Mouse (Mus musculus) gastrocnemius, adult 2 months (tissue): ENCODE data around the gene Gm37240. TPM values are rescaled to one million over a fixed set of nuclear protein-coding genes. Genes with fewer than 3 reads are reported as not detected.
A peak's percentile ranks its signal among the peaks of the same experiment; 100 is the strongest.

ENCODE experiments used
- DNase-seq: peaks from one replicate; pipeline ENCODE4 v3.0.0; 2022
- H3K27ac ChIP-seq: fragments of 200-600 bp; 2 replicates; pipeline ENCODE4 v1.8.1; 2022; ENCODE audit warnings: mild to moderate bottlenecking
- H3K4me3 ChIP-seq: fragments of 200-600 bp; 2 replicates; pipeline ENCODE4 v1.8.1; 2022; ENCODE audit warnings: mild to moderate bottlenecking, moderate library complexity
- CTCF ChIP-seq: fragments of 200-600 bp; IDR thresholded peaks from 2 replicates; pipeline ENCODE4 v1.8.1; 2022; ENCODE audit warnings: antibody characterized with exemption, mild to moderate bottlenecking, moderate library complexity
- intact Hi-C: fragments of 180-260 bp; cut with DNase I; formaldehyde crosslinking; loops from one replicate; pipeline ENCODE4 v1.15.1; 2025
- total RNA-seq, 2 experiments: library from RNA; stranded (reverse); gene quantifications; 2 replicates each; pipeline ENCODE4 v1.2.3; 2021

Gene Gm37240
- total RNA-seq, 2 experiments from 2014 or later = 34.5 to 37.4 TPM

DNA sequence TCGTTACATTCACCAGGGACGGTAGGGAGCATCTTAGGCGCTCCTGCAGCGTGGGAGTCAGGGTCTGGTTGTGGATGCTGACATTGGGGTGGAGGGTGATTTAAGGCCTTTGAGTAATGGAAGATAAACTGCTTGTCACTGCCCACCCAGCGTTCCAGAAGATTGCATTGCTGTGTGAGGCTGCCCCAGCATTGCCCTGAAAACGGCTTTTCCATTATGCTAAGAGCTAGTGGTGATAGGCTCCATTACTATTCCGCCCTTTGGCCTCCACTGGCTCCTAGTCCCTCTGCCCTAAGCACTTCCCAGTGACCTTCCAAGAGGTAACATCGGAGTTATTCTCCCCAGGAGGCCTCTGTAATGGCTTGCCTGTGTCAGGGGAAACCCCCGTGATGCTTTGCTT is 683.7 kb downstream of the Gm37240 start:
- no peak for DNase-seq
- no peak for TF ChIP-seq CTCF
- H3K27ac ChIP-seq = no peak overlapping the region
- intact Hi-C loops = no loop called here
- H3K4me3 ChIP-seq = no peak overlapping the region

DNA sequence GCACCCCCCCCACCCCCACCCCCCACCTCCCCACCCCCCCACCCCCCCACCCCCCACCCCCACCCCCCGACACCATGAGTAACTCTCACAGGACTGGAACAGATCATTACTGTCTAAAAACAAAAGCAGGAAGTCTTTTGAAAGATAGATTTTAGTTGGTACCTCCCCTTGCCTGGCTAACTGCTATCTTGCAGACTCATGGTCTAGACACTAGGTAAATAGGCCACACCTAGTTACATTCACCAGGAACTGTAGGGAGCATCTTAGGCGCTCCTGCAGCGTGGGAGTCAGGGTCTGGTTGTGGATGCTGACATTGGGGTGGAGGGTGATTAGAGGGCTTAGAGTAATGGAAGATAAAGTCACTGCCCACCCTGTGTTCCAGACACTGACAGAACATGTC is 684.6 kb downstream of the Gm37240 start:
- intact Hi-C loops = no loop called here
- no peak for DNase-seq
- TF ChIP-seq CTCF = no peak
- Histone ChIP-seq H3K27ac (no peak overlapping the region), H3K4me3 (no peak overlapping the region)

DNA sequence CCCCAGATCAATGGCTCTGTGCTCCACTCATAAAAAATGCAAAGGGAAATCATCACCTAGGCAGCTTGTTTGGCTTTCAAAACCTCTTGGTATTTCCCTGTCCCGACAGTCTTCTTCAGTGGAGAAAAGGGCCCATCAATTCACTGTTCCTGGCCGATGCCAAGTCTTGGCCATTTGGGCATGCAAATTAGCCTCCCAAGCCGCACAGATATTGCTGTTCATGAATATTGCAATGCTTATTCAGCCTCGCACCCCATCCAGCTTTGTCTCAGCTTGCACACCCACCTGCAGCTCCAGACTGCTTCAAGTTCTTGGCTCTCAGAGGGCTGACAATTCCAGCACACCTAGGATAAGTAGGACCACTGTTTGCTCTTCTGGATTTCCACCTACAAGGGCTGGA is 685.5 kb downstream of the Gm37240 start:
- DNase-seq = no peak
- Histone ChIP-seq H3K27ac (no peak overlapping the region), H3K4me3 (no peak overlapping the region)
- TF ChIP-seq CTCF = no peak
- intact Hi-C loops = no loop called here

DNA sequence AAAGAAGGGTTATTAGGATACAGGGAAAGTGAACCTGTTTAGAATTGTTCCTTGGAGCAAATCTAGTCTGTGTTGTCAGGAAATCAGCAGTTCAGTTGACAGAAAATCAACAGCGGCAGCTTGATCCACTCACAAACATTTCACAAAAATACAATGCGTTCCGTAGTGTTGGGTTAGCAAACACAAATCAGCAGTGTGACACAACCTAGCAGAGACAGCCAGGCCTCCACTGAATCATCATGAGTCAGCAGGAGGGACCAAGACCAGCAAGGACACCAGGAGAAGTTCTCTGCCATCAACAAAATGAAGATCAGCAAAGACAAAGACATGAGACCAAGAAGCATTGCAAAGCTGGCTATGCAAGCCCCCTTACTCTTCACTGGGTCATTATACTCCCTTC is 688.8 kb downstream of the Gm37240 start:
- intact Hi-C loops = no loop called here

DNA sequence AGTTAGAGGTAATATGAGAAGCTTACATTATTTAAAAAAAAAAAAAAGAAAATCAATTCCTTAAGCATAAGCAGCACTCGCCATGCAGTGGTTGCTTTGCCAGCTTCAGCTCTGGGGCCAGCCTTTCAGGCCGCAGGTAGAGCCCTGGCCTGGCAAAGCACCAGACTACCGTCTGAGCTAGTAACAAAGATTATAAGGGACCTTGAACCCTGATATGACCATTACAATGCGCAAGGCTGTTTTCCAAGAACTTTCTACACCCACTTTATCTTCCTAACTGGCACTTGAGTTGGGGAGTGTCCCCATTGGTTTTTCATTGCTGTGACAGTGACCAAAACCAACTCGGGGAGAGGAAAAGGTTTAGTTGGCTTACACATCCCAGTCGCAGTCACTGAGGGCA is 690.2 kb downstream of the Gm37240 start:
- DNase-seq = no peak
- Histone ChIP-seq H3K4me3 (no peak overlapping the region), H3K27ac (no peak overlapping the region)
- no peak for TF ChIP-seq CTCF
- intact Hi-C loops = no loop called here

More for the DNA sequence above, 688.8 kb downstream of the Gm37240 start:
- no peak overlapping the region for H3K27ac ChIP-seq
- no peak for DNase-seq
- no peak for TF ChIP-seq CTCF
- H3K4me3 ChIP-seq = no peak overlapping the region

DNA sequence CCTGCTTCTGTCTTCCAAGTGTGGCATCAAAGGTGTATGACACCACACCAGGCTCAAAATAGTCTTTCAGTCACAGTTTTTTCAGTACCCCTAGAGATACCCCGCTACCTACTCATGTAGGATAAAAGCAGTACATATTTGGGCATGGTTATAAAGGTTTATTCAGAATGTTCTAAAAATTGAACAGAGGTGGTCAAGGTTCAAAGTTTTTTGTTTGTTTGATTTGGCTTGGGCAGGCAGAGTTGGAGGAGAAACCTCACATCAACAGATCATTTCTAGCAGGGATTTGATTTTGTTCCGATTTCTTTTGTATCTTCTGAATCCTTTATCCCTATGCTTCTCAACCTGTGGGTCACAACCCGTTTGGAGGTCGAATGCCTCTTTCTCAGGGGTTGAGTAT is 690.7 kb downstream of the Gm37240 start:
- no peak for TF ChIP-seq CTCF

DNA sequence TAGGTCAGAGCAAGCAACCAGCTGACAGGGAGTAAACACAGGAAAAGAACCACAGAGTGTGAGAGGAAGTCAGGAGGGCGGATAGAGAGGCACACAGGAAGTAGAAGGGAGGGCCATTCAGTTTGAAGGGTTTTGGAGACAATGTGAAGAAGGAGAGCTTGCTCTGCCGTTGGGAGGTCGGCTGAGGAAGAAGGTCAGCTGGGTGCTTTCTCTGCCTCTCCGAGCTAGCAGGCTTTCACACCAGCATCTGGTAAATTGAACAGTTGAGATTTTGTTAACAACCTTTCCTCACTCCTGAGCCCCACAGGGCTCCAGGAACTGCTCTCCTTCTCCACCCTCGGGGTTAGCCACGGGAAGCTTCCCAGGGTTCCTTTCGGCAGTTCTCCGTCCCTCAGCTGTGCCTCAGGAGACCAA is 692.2 kb downstream of the Gm37240 start:
- intact Hi-C loops = no loop called here
- Histone ChIP-seq H3K27ac (peak overlapping the region; percentile 67), H3K4me3 (peak overlapping the region; percentile 55)
- no peak for TF ChIP-seq CTCF
- no peak for DNase-seq

More for the DNA sequence above, 690.7 kb downstream of the Gm37240 start:
- Histone ChIP-seq H3K27ac (no peak overlapping the region), H3K4me3 (no peak overlapping the region)
- intact Hi-C loops = no loop called here
- DNase-seq = no peak

DNA sequence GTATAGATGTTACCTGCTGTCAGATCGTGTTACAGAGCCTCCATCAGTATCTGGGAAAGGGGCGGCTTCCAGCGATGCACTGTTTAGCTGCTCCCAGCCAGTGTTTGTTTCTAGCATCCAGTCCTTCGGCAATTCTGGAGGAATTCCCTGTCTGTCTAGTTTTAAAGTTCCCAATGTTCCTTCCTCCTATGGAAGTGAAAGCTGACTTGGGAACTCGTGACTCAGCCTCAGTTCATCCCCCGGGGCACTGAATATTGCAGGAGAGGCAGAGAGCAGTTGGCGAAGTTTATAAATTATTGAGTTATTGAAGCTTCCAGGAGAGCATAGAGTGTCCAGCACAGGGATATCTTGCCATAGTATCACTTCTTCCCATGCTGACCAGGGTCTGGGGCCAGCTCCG is 697.5 kb downstream of the Gm37240 start:
- no peak for DNase-seq
- TF ChIP-seq CTCF = no peak
- intact Hi-C loops = no loop called here

DNA sequence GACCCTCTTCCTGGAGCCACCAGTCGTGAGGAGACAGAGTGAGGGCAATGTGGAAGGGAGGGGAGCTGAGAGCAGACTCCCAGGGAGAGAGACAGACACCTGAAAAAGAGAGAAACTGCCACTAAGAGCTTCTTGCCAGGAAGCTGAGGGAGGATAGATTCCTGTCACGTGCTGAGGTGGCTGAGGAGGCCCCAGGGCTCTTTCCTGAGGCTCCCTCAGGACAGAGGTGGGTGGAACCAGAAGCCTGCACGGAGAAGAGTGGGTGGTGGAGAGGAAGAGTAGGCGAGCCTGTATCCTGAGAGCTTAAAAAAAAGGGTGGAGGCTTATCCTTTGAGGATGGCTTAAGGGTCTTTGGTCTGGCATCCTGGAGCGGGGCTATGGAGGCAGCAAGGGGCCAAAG is 699.0 kb downstream of the Gm37240 start:
- Histone ChIP-seq H3K27ac (no peak overlapping the region), H3K4me3 (no peak overlapping the region)
- intact Hi-C loops = no loop called here
- DNase-seq = no peak
- no peak for TF ChIP-seq CTCF

More for the DNA sequence above, 697.5 kb downstream of the Gm37240 start:
- H3K4me3 ChIP-seq = no peak overlapping the region
- no peak overlapping the region for H3K27ac ChIP-seq

DNA sequence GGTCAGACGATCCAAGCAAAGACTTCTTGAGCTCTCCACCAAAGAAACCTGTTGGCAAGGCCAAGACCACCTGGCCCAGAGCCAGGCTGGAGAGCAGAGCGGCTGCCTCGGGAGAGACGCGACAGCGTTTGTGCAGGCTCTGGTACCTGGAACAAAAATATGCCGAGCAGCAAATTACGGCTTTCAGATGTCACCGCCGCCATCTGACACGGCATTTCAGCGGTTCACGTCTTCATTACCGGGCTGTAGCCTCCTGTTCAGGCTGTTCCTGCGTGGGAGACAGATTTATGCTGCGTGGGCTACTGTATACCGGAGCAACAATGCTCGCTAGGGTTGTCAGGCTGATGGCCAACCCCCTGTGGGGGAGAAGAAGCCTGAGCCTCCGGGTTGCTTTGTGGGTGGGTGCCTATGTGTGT is 700.6 kb downstream of the Gm37240 start:
- peak; percentile 62 for DNase-seq
- H3K4me3 ChIP-seq = peak overlapping the region; percentile 63
- intact Hi-C loops = no loop called here

DNA sequence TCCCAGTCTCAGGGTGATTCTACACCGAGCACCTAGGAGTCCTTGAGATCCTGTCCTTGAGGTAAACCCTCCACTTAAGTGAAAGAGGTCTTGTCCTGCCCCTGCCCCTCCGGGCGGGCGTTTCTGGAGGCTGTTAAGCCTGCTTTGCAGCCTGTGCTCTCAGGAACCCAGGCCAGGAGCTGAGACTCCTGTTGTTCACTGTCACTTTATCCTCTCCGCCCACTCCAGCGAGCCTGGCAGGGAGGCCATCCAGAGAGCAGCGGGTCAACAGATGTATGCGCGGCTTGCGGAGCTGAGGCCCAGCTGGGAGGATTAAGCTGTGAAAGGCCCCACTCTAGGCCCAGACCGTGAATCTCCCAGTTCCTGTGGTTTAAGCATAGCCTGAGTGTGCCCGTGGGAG is 701.5 kb downstream of the Gm37240 start:
- Histone ChIP-seq H3K4me3 (no peak overlapping the region), H3K27ac (peak overlapping the region; percentile 16; the same call in 1 of the 2 replicates)
- intact Hi-C loops = no loop called here
- peak; percentile 49 for DNase-seq
- no peak for TF ChIP-seq CTCF

More for the DNA sequence above, 700.6 kb downstream of the Gm37240 start:
- peak overlapping the region; percentile 38; the same call in 1 of the 2 replicates for H3K27ac ChIP-seq
- TF ChIP-seq CTCF = no peak

DNA sequence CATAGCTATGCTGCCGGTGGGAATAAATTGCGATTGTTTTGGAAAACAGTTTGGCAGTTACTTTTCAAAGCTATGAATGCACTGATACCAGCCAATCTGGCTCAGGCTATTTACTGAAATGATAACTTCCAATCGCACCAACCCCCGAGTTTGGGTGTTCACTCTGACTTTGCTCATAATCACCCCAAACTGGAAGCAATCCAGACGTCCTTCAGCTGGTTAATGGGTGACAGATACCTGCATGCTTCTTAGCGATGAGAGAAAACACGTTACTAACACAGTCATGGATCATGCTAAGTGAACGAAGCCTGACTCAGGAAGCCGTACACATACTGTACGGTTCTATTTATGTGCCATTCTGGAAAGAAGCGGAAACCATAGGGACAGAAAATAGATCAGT is 702.4 kb downstream of the Gm37240 start:
- intact Hi-C loops = no loop called here
- H3K4me3 ChIP-seq = no peak overlapping the region
- no peak for DNase-seq
- TF ChIP-seq CTCF = no peak
- no peak overlapping the region for H3K27ac ChIP-seq

DNA sequence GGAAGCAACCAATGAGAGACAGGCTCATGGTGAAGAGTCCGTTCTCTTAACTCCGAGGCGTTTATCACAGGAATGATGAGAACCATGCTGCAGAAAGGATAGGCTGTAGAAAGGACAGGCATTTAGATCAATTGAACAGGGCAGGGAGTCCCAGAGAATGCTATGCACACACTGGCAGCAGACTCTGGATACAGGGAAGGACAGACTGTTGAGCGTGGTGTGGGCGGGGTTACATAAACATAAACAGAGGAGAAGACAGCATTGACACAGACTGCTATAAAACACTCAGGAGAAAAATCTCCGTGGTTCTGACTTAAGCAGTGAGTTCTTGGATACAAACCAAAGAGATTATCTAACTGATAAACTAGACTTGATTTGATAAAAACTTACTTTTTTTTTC is 703.2 kb downstream of the Gm37240 start:
- intact Hi-C loops = no loop called here
- no peak overlapping the region for H3K27ac ChIP-seq
- no peak overlapping the region for H3K4me3 ChIP-seq
- no peak for TF ChIP-seq CTCF
- no peak for DNase-seq

DNA sequence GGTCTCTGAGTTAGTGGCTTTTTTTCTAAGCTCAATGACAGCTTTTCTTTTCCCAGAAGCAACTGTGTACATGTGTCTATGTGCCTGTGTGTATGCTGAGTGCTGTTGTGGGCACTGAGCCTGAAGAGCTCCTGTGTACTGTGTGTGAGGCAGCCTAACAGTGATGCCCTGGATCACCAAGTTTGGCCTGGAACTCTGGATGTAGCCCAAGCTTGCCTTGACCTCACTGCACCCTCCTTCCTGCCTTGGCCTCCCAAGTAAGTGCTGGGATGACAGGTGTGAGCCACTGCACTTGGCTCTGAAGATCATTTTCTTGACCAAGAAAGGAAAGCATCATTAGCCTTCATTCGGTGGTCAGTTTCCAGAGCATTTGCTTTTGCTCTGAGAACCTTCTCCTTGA is 710.6 kb downstream of the Gm37240 start:
- Histone ChIP-seq H3K27ac (peak overlapping the region; percentile 43), H3K4me3 (no peak overlapping the region)
- intact Hi-C loops = loop anchor here (5.0 to 10.0 kb wide), 2 partner anchors 96 to 198 kb away; no protein-coding TSS in a partner anchor
- TF ChIP-seq CTCF = no peak
- DNase-seq = peak; percentile 74
